Mouse (Mus musculus) retina, postnatal 7 days (tissue): Measurements from ENCODE around the gene Gm49393.
"Not testable (repeated sequence)": the region's sequence is repeated elsewhere in the genome, so short reads cannot be mapped to it uniquely, and the experiment has no call there.

ENCODE experiments used
- DNase-seq: peaks from one replicate; pipeline ENCODE4 v3.0.0-alpha.2; 2012; ENCODE audit warnings: low read depth, low spot score

Gm49393 gene

GRCm38 (mm10) chr13:60935490-60935889 lies at the start of gene Gm49393:
Gene Gm49393 (minus strand): TSS chr13:60935590.
- DNase-seq = not testable (repeated sequence)

DNA sequence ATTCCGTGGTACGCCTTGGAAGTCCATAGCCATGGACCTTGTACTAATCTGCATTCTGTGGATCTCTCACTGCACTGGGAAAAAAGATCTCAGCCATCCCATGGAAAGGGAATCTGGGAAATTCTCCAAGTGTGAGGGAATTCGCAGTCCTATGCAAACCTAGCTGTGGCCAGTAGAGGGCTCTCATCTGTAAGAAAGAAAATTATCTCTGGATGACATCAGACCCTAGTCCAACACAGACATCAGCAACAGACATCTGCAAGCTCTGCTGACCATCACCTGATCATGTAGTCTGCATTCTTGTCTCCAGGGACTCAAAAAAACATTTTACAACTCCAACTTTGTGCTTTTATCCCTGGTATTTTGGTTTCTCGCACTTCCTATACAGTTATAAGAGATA lies 36.9 kb upstream of the Gm49393 start:
- DNase-seq = not testable (repeated sequence)

DNA sequence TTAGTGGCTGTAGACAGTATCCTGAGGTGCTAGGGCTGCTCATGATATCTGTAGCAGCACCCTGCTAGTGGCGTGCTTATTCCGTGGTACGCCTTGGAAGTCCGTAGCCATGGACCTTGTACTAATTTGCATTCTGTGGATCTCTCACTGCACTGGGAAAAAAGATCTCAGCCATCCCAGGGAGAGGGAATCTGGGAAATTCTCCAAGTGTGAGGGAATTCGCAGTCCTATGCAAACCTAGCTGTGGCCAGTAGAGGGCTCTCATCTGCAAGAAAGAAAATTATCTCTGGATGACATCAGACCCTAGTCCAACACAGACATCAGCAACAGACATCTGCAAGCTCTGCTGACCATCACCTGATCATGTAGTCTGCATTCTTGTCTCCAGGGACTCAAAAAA lies 28.6 kb upstream of the Gm49393 start:
- not testable (repeated sequence) for DNase-seq

DNA sequence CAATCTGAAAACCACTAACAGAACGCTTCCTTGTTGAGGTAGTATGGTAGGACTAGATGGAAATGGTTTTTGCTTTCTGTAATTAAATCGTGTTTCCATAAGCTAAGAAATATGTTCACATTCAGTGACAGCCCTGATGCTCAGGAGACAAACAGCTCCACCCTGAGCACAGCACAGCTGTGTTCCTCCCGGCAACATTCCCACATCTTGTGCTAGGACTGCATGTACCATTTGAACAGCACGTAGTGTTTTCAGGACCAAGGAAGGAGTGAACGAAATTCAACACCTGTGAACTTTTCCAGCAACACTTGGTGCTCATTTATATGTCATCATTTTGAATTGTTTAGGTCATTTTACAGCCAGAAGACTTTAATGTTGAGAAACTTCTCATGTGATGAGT lies 26.3 kb upstream of the Gm49393 start:
- DNase-seq = no peak

DNA sequence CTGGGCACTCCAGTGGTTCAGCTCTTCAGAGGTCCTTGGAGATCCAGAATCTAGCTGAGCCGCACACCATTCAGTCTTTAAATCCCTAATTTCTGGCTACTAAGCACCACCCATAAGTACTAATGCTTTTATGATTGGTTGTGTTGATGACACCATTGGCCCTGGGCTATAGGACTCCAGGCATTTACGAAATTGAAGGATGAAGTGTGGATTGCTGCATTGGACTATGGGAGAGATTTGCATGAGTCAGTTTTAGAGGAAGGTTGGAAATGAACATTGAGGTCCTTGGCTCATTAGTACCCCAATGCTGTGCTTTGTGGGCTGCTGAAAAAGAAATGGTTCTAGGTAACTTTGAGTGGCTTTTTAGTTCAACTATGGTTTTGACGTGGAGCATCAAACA lies 6.5 kb upstream of the Gm49393 start, which contains the start of gene Tpbpa:
Tpbpa (minus strand) TSS at position 101 of the 400 bp plus-strand sequence.
- not testable (repeated sequence) for DNase-seq

DNA sequence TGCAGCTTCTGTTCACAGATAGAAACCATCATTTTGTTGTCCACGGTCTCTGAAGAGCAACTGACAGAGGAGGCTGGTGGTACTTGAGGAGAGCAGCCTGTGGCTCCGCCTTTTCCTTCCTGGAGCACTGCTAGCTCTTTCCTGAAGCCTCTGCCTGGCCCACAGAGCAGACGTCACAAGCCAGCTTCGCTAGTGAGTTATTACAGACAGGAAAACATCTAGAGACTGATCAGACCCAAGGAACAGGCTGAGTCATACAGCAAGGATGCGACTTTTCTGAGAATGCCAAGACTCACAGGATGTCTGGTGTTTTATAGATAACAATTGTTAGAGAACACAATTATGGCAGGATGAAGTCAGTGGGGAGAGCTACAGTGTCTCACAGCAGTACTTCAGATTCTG lies 1.1 kb upstream of the Gm49393 start, which contains the start of the genes Gm49391 and Ctla2a:
Gm49391 (minus strand) TSS at position 72 of the 402 bp plus-strand sequence.
Ctla2a (minus strand) TSS at position 126 of the 402 bp plus-strand sequence.
- DNase-seq = no peak

DNA sequence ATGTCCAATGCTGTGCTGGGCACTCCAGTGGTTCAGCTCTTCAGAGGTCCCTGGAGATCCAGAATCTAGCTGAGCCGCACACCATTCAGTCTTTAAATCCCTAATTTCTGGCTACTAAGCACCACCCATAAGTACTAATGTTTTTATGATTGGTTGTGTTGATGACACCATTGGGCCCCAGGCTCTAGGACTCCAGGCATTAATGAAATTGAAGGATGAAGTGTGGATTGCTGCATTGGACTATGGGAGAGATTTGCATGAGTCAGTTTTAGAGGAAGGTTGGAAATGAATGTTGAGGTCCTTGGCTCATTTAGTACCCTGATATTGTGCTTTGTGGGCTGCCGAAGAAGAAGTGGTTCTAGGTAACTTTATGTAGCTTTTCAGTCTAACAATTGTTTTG lies 30.6 kb downstream of the Gm49393 start, which contains the start of gene Tpbpb:
Tpbpb (minus strand) TSS at position 101 of the 400 bp plus-strand sequence.
- not testable (repeated sequence) for DNase-seq

GRCm38 (mm10) chr13:60897328-60897727 lies 38.1 kb downstream of the Gm49393 start, which contains the start of gene Ctla2b:
Gene Ctla2b (minus strand): TSS chr13:60897447.
- DNase-seq = no peak

GRCm38 (mm10) chr13:60896794-60897193 lies 38.6 kb downstream of the Gm49393 start, which contains the start of gene Gm49392:
Gene Gm49392 (minus strand): TSS chr13:60896894.
- not testable (repeated sequence) for DNase-seq

GRCm38 (mm10) chr13:60895406-60896160 lies 39.8 kb downstream of the Gm49393 start:
- DNase-seq = no peak

DNA sequence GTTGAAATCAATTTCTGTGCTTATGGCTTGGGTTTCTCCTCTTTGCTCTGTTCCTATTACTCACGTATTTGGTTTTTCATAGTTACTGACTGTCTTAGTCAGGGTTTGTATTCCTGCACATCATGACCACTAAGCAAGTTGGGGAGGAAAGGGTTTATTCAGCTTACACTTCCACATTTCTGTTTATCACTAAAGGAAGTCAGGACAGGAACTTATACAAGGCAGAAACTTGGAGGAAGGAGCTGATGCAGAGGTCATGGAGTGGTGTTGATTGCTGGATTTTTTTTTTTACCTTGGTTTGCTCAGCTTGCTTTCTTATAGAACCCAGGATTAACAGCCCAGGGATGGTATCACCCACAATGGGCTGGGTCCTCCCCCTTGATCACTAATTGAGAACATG lies 43.1 kb downstream of the Gm49393 start:
- no peak for DNase-seq

DNA sequence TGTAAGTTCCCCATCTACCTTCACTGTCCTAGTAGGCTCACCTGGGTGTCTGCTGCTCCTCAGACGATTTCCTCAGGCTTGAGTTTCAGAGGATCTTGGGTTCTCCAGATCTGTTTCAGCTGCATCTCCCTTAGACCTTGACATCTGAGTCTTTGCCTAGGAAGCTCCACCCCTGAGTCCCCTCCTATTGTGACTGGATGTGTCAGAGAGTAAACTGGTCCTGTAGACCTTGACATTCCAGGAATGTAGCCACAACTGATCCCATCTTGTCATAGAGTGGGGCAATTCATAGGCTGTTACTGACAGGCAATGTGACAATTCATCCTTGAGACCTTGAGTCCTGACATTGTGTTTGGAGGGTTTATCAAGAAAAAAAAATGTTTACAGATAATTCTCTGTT lies 71.1 kb downstream of the Gm49393 start, which contains the start of gene 4930486L24Rik:
4930486L24Rik (minus strand) TSS at position 195 of the 400 bp plus-strand sequence.
- DNase-seq = no peak

- DNase-seq = no peak
Measured at GRCm38 (mm10) chr13:60848241-60849120, 86.9 kb downstream of the Gm49393 start.

- DNase-seq = no peak
Measured at GRCm38 (mm10) chr13:60843153-60843552, 92.2 kb downstream of the Gm49393 start.

DNA sequence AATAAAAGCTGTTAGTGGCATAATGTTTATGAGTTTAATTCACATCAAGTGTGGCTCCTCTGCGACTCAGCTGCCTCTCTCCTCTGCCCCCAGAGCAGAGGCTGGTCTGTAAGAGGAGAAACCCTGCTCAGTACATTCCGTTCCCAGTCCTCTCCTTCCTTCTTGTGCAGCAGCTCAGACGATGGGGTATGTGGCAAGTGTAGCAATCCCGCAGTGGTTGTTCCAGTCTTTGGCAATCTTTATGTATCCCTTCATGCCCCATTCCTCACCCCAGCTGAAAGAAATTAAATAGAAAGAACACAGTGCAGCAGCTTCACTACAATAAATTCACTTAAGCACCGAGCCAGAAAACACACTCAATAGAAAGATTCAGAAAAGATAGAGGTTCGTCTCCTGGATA lies 92.7 kb downstream of the Gm49393 start:
- no peak for DNase-seq

GRCm38 (mm10) chr13:60839353-60839902 lies 96.0 kb downstream of the Gm49393 start:
- no peak for DNase-seq

DNA sequence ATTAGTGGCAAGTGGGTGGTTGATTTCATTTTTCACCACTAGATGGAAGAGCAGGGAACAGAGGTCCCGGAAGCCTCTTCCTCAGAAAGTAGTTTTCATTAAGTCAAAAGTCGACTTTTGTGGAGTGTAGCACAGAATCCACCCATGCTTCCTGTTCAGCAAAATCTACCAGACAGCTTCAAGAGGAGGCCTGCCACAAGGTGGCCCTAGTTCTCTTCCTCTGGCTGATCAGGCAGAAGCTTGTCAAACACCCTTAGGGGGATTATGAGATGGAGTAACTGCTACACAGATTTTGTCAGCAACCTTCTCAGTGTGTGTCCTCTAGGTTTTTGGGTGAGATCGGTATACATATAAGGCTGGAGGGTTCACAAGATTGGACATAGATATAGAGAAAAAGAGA lies 109.3 kb downstream of the Gm49393 start:
- DNase-seq = no peak

DNA sequence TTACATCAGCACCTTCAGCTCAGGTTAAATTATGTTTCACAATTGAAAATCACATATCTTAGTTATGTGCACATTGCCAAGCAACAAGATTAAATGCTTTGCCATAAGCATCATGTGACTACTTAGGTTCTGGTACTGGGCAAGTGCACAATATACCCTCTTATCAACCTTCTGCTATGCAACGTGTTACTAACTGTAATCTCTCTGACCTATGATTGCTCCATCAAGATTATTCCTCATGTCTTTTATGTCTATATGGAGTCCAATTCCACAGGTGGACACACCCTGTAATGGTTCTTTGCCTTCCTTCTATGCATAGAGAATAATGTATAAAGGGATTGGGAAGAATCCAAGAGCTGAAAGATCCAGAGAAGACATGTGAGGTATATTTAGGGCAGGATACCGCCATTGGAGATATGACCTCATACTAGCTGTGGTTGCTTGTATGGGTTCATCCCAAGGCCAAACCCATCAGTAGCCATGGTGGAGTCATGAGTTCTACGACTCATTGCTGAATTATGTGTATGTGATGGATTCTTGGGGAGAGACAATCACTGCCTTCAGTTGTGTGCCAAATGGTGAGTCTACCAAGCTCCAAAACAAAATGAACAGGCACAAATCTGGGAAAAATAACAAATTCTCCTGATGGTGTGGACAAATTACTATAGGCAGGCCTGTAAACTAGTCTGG lies 114.8 kb downstream of the Gm49393 start:
- DNase-seq = no peak

DNA sequence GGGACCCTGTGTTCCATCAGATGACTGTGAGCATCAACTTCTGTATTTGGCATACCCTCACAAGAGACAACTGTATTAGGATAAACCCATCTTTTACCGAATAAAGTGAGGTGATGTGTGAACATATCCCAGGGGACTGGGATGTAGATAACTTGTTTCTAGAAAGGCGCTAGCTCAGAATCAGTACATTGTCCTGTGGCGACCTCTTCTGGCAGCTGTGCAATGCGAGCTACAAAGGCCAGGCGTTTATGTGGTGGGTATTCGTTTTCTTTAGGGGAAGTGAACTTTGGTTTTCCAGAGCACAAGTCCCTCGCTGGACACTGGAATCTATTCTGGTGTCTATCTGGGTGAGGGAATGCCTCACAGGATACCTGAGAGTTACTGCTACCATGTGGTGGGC lies 115.9 kb downstream of the Gm49393 start:
- DNase-seq = peak; percentile 23

- DNase-seq = no peak
Measured at GRCm38 (mm10) chr13:60813722-60814121, 121.7 kb downstream of the Gm49393 start.

DNA sequence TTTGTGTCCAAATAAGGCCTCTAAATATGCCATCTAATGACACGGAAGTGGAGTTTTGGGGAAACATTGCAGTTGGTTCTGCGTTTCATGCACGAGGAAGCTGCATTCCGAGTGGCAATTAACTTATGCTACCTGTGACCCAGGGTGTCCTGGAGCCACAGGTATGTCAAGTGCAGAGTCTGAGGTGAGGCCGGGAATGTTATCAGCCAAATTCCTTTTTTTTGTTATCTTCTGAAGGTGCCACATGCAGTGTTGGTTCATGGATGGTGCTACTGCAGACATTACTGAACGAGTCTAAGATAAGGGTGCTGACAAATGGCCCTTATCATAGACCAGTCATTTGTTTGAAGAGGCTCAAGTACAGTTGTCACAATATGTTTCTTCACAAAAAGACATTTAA lies 122.6 kb downstream of the Gm49393 start:
- DNase-seq = no peak
